Mouse (Mus musculus): ENCODE data around the gene Tmem81.
"Not testable (repeated sequence)": the region's sequence is repeated elsewhere in the genome, so short reads cannot be mapped to it uniquely, and the experiment has no call there.

The Tmem81 gene

GRCm38 (mm10) chr1:132506058-132506457 lies at the start of gene Tmem81:
Tmem81 (plus strand) TSS chr1:132506230.
- no peak for DNase-seq

- DNase-seq = no peak
These were observed 41.4 kb upstream of the Tmem81 start for GRCm38 (mm10) chr1:132464651-132465050.

- no peak for DNase-seq
These were observed 37.1 kb upstream of the Tmem81 start for GRCm38 (mm10) chr1:132468926-132469325.

- no peak for DNase-seq
These were observed 36.5 kb upstream of the Tmem81 start for GRCm38 (mm10) chr1:132469519-132469918.

GRCm38 (mm10) chr1:132470031-132470430 lies 36.0 kb upstream of the Tmem81 start:
- not testable (repeated sequence) for DNase-seq

GRCm38 (mm10) chr1:132471032-132471431 lies 35.0 kb upstream of the Tmem81 start:
- DNase-seq = no peak

- DNase-seq = no peak
These were observed 34.5 kb upstream of the Tmem81 start for GRCm38 (mm10) chr1:132471499-132471898.

GRCm38 (mm10) chr1:132472537-132472936 lies 33.5 kb upstream of the Tmem81 start:
- DNase-seq = no peak

GRCm38 (mm10) chr1:132474496-132474895 lies 31.5 kb upstream of the Tmem81 start:
- DNase-seq = no peak

- no peak for DNase-seq
These were observed 29.5 kb upstream of the Tmem81 start for GRCm38 (mm10) chr1:132476575-132476927.

- peak; percentile 86 to 93 for DNase-seq
These were observed 28.9 kb upstream of the Tmem81 start, which contains the start of gene Rbbp5 for GRCm38 (mm10) chr1:132476928-132477691. Rbbp5 (plus strand) TSS chr1:132477365.

GRCm38 (mm10) chr1:132479438-132479837 lies 26.6 kb upstream of the Tmem81 start:
- DNase-seq = no peak

- DNase-seq = no peak
These were observed 24.4 kb upstream of the Tmem81 start for GRCm38 (mm10) chr1:132481619-132482018.

GRCm38 (mm10) chr1:132483234-132483633 lies 22.8 kb upstream of the Tmem81 start:
- no peak for DNase-seq

- DNase-seq = no peak
These were observed 22.3 kb upstream of the Tmem81 start for GRCm38 (mm10) chr1:132483759-132484158.

- DNase-seq = peak in 1 of 2 experiments; percentile 47
These were observed 5.5 kb upstream of the Tmem81 start for GRCm38 (mm10) chr1:132500535-132500934.

- DNase-seq = no peak
These were observed 875 bp upstream of the Tmem81 start for GRCm38 (mm10) chr1:132505155-132505554.

- DNase-seq = no peak
These were observed 626 bp downstream of the Tmem81 start for GRCm38 (mm10) chr1:132506656-132507055.

GRCm38 (mm10) chr1:132509771-132510170 lies 3.7 kb downstream of the Tmem81 start:
- peak; percentile 18 to 38 for DNase-seq

GRCm38 (mm10) chr1:132511521-132511920 lies 5.5 kb downstream of the Tmem81 start:
- peak; percentile 29 to 31 for DNase-seq

- DNase-seq = peak; percentile 7 to 37
These were observed 6.1 kb downstream of the Tmem81 start for GRCm38 (mm10) chr1:132512106-132512505.

GRCm38 (mm10) chr1:132515339-132515738 lies 9.3 kb downstream of the Tmem81 start:
- DNase-seq = peak in 1 of 2 experiments; percentile 7

GRCm38 (mm10) chr1:132516776-132517175 lies 10.7 kb downstream of the Tmem81 start:
- peak in 1 of 2 experiments; percentile 28 for DNase-seq

- DNase-seq = peak; percentile 79 to 86
These were observed 12.6 kb downstream of the Tmem81 start for GRCm38 (mm10) chr1:132518621-132519020.

GRCm38 (mm10) chr1:132519734-132520133 lies 13.7 kb downstream of the Tmem81 start:
- DNase-seq = no peak
